Mouse (Mus musculus) MEL (cell line): ENCODE data around the gene Pik3r3. TPM values are rescaled to one million over a fixed set of nuclear protein-coding genes. Genes with fewer than 3 reads are reported as not detected.
A peak's percentile ranks its signal among the peaks of the same experiment; 100 is the strongest.

ENCODE experiments used
- DNase-seq: peaks from one replicate; pipeline ENCODE4 v3.0.0; 2011; ENCODE audit warnings: low read depth, low spot score
- H3K27ac ChIP-seq: 2 replicates; pipeline ENCODE4 v1.5.1; 2012; ENCODE audit warnings: low read depth, mild to moderate bottlenecking, control low read depth, low read length, moderate library complexity; ENCODE audit not compliant: control insufficient read depth
- H3K27me3 ChIP-seq, 2 experiments: fragments of 150-350 bp in 1 of 2; sonication (generic) in 1 of 2; 2 replicates each; pipeline ENCODE4 v1.6.1; 2012; ENCODE audit warnings: low read length in 2 of 2, mild to moderate bottlenecking in 2 of 2, improper control_type of control experiment in 1 of 2, moderate library complexity in 1 of 2; ENCODE audit not compliant: insufficient read depth in 2 of 2, control insufficient read depth in 1 of 2
- H3K36me3 ChIP-seq, 2 experiments: 2 replicates each; pipeline ENCODE4 v1.6.1; 2012 to 2014; ENCODE audit warnings: low read length in 2 of 2, improper control_type of control experiment in 1 of 2, inconsistent platforms in 1 of 2, mild to moderate bottlenecking in 1 of 2; ENCODE audit not compliant: insufficient read depth in 2 of 2, control insufficient read depth in 1 of 2
- H3K4me1 ChIP-seq, 2 experiments: fragments of 150-350 bp in 1 of 2; sonication (generic) in 1 of 2; 2 replicates each; pipeline ENCODE4 v1.6.1; 2012; ENCODE audit warnings: low read length in 2 of 2, improper control_type of control experiment in 1 of 2, mild to moderate bottlenecking in 1 of 2; ENCODE audit not compliant: insufficient read depth in 2 of 2, control insufficient read depth in 1 of 2
- H3K4me3 ChIP-seq, 2 experiments: fragments of 150-350 bp in 1 of 2; sonication (generic) in 1 of 2; 2 replicates each; pipeline ENCODE4 v1.5.1; 2012; ENCODE audit warnings: low read depth in 2 of 2, low read length in 2 of 2, mild to moderate bottlenecking in 2 of 2, moderate library complexity in 2 of 2, control low read depth in 1 of 2, improper control_type of control experiment in 1 of 2; ENCODE audit not compliant: control insufficient read depth in 1 of 2, insufficient read depth in 1 of 2
- H3K79me2 ChIP-seq: 2 replicates; pipeline ENCODE4 v1.6.1; 2012; ENCODE audit warnings: mild to moderate bottlenecking, low read length, moderate library complexity; ENCODE audit not compliant: control insufficient read depth, poor library complexity, insufficient read depth
- H3K9ac ChIP-seq: 2 replicates; pipeline ENCODE4 v1.6.1; 2012; ENCODE audit warnings: low read depth, mild to moderate bottlenecking, control low read depth, low read length, moderate library complexity; ENCODE audit not compliant: control insufficient read depth, poor library complexity, severe bottlenecking
- H3K9me3 ChIP-seq: fragments of 150-350 bp; sonication (generic); replicated peaks from 2 replicates; pipeline ENCODE4 v1.6.1; 2012; ENCODE audit warnings: mild to moderate bottlenecking, low read length, improper control_type of control experiment, moderate library complexity; ENCODE audit not compliant: insufficient read depth
- BHLHE40 ChIP-seq: IDR thresholded peaks from 2 replicates; pipeline ENCODE4 v1.6.1; 2012; ENCODE audit warnings: low read depth, mild to moderate bottlenecking, inconsistent platforms, low read length, improper control_type of control experiment, borderline replicate concordance
- CHD2 ChIP-seq: IDR thresholded peaks from 2 replicates; pipeline ENCODE4 v1.6.1; 2011; ENCODE audit warnings: low read length, improper control_type of control experiment
- CTCF ChIP-seq, 3 experiments: IDR thresholded peaks in 2 of 3; conservative IDR thresholded peaks in 1 of 3; 2 replicates each; pipeline ENCODE4 v1.5.1; 2011 to 2012; ENCODE audit warnings: low read length in 3 of 3, low read depth in 2 of 3, mild to moderate bottlenecking in 2 of 3, improper control_type of control experiment in 1 of 3, inconsistent platforms in 1 of 3, mixed read lengths in 1 of 3, moderate library complexity in 1 of 3; ENCODE audit not compliant: control insufficient read depth in 1 of 3, insufficient read depth in 1 of 3, poor library complexity in 1 of 3, severe bottlenecking in 1 of 3
- EP300 ChIP-seq, 2 experiments: IDR thresholded peaks; 2 replicates each; pipeline ENCODE4 v1.6.1; 2011; ENCODE audit warnings: improper control_type of control experiment in 2 of 2, low read length in 2 of 2, low read depth in 1 of 2, mild to moderate bottlenecking in 1 of 2
- ETS1 ChIP-seq: IDR thresholded peaks from 2 replicates; pipeline ENCODE4 v1.6.1; 2012; ENCODE audit warnings: low read depth, mild to moderate bottlenecking, inconsistent platforms, low read length, improper control_type of control experiment, moderate library complexity
- GABPA ChIP-seq: IDR thresholded peaks from 2 replicates; pipeline ENCODE4 v1.6.1; 2012; ENCODE audit warnings: low read depth, mild to moderate bottlenecking, inconsistent platforms, low read length, improper control_type of control experiment, moderate library complexity
- GATA1 ChIP-seq: IDR thresholded peaks from 2 replicates; pipeline ENCODE4 v1.6.1; 2011; ENCODE audit warnings: low read depth, low read length, improper control_type of control experiment
- HCFC1 ChIP-seq: IDR thresholded peaks from 2 replicates; pipeline ENCODE4 v1.6.1; 2012; ENCODE audit warnings: low read depth, mild to moderate bottlenecking, inconsistent platforms, low read length, improper control_type of control experiment, moderate library complexity
- KAT2A ChIP-seq: conservative IDR thresholded peaks from 2 replicates; pipeline ENCODE4 v1.6.1; 2012; ENCODE audit warnings: low read depth, low read length, improper control_type of control experiment, inconsistent platforms
- MAFK ChIP-seq: IDR thresholded peaks from 2 replicates; pipeline ENCODE4 v1.6.1; 2011; ENCODE audit warnings: low read depth, mild to moderate bottlenecking, low read length, improper control_type of control experiment, borderline replicate concordance
- MAZ ChIP-seq: IDR thresholded peaks from 2 replicates; pipeline ENCODE4 v1.6.1; 2012; ENCODE audit warnings: low read depth, mild to moderate bottlenecking, inconsistent platforms, low read length, improper control_type of control experiment
- MEF2A ChIP-seq: IDR thresholded peaks from 2 replicates; pipeline ENCODE4 v1.6.1; 2014; ENCODE audit warnings: low read depth, mild to moderate bottlenecking, inconsistent platforms, low read length, improper control_type of control experiment; ENCODE audit not compliant: poor library complexity, insufficient replicate concordance, severe bottlenecking; ENCODE audit errors: extremely low read depth
- MXI1 ChIP-seq: IDR thresholded peaks from 2 replicates; pipeline ENCODE4 v1.6.1; 2011; ENCODE audit warnings: mild to moderate bottlenecking, low read depth, low read length, improper control_type of control experiment
- MYB ChIP-seq: IDR thresholded peaks from 2 replicates; pipeline ENCODE4 v1.6.1; 2011; ENCODE audit warnings: mild to moderate bottlenecking, low read depth, low read length, improper control_type of control experiment
- MYC ChIP-seq: IDR thresholded peaks from 2 replicates; pipeline ENCODE4 v1.6.1; 2011; ENCODE audit warnings: low read depth, mild to moderate bottlenecking, low read length, improper control_type of control experiment, moderate library complexity
- NELFE ChIP-seq: IDR thresholded peaks from 2 replicates; pipeline ENCODE4 v1.6.1; 2011; ENCODE audit warnings: low read depth, low read length, improper control_type of control experiment
- NRF1 ChIP-seq: IDR thresholded peaks from 2 replicates; pipeline ENCODE4 v1.6.1; 2014; ENCODE audit warnings: low read depth, mild to moderate bottlenecking, inconsistent platforms, low read length, improper control_type of control experiment, moderate library complexity; ENCODE audit not compliant: poor library complexity, insufficient read depth, severe bottlenecking
- POLR2AphosphoS5 ChIP-seq: IDR thresholded peaks from 2 replicates; pipeline ENCODE4 v1.6.1; 2012; ENCODE audit warnings: low read depth, borderline replicate concordance, mild to moderate bottlenecking, inconsistent platforms, low read length, moderate library complexity, mixed read lengths
- RAD21 ChIP-seq: IDR thresholded peaks from 2 replicates; pipeline ENCODE4 v1.6.1; 2011; ENCODE audit warnings: mild to moderate bottlenecking, low read depth, low read length, improper control_type of control experiment
- RCOR1 ChIP-seq: IDR thresholded peaks from 2 replicates; pipeline ENCODE4 v1.6.1; 2012; ENCODE audit warnings: low read depth, mild to moderate bottlenecking, inconsistent platforms, low read length, improper control_type of control experiment
- SIN3A ChIP-seq: IDR thresholded peaks from 2 replicates; pipeline ENCODE4 v1.6.1; 2012; ENCODE audit warnings: low read length, improper control_type of control experiment, inconsistent platforms
- TCF12 ChIP-seq: IDR thresholded peaks from 2 replicates; pipeline ENCODE4 v1.6.1; 2014; ENCODE audit warnings: low read depth, mild to moderate bottlenecking, inconsistent platforms, low read length, improper control_type of control experiment, moderate library complexity
- USF2 ChIP-seq, 2 experiments: IDR thresholded peaks; 2 replicates each; pipeline ENCODE4 v1.6.1; 2011 to 2012; ENCODE audit warnings: improper control_type of control experiment in 2 of 2, low read length in 2 of 2, borderline replicate concordance in 1 of 2, inconsistent platforms in 1 of 2, low read depth in 1 of 2, mild to moderate bottlenecking in 1 of 2; ENCODE audit not compliant: insufficient read depth in 1 of 2
- ZC3H11A ChIP-seq: IDR thresholded peaks from 2 replicates; pipeline ENCODE4 v1.6.1; 2012; ENCODE audit warnings: low read depth, mild to moderate bottlenecking, inconsistent platforms, low read length, improper control_type of control experiment
- ZMIZ1 ChIP-seq: IDR thresholded peaks from 2 replicates; pipeline ENCODE4 v1.6.1; 2012; ENCODE audit warnings: low read depth, mild to moderate bottlenecking, inconsistent platforms, low read length, improper control_type of control experiment, moderate library complexity
- ZNF384 ChIP-seq: IDR thresholded peaks from 2 replicates; pipeline ENCODE4 v1.6.1; 2012; ENCODE audit warnings: low read depth, mild to moderate bottlenecking, inconsistent platforms, low read length, improper control_type of control experiment
- polyA plus RNA-seq, 2 experiments: library from polyadenylated mRNA; stranded (reverse) in 1 of 2; unstranded in 1 of 2; fragments of >175 nt in 1 of 2; fragments of >200 nt in 1 of 2; gene quantifications; 2 replicates each; pipeline versions ENCODE4 v1.2.1 to v1.2.4; 2012; ENCODE audit warnings: low replicate concordance in 2 of 2, low read depth in 1 of 2; ENCODE audit not compliant: insufficient read length in 2 of 2, insufficient read depth in 1 of 2, missing spikeins in 1 of 2
- total RNA-seq: library from RNA; depleted of rRNA; stranded (reverse); fragments of 300-350 nt; gene quantifications from 2 replicates; pipeline ENCODE4 v1.2.3, GENCODE M21; 2012

Pik3r3 gene
- total and polyA plus RNA-seq, 3 experiments: 2.1 to 2.5 TPM; not detected in 1

DNA sequence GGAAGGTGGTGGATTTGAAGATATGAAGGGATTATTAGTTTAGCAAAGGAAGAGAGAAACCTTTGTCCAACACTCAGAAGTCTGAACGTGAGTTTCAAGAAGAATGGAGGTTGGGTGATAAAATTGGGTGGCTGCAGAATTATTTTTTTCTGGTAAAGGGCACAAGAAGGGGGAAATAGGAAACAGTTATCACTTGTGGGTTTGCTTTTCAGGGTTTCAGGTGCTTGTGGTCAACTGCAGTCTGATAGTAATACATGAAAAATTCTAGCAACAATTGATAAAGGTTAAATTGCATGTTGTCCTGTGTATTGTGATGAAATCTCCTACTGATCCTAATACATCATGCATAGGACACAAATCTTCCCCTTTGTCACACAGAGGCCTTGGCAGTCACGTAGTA is 22.8 kb downstream of the Pik3r3 start:
- no peak for TF ChIP-seq POLR2AphosphoS5
- peak; percentile 67 for TF ChIP-seq ETS1
- TF ChIP-seq NELFE: no peak
- peak; percentile 46; the same call in 1 of the 2 replicates for TF ChIP-seq TCF12
- no peak for TF ChIP-seq ZMIZ1
- no peak for TF ChIP-seq NRF1
- peak; percentile 67 to 77; a peak in 3 of 4 replicates for TF ChIP-seq EP300 (IDR thresholded peaks at IDR 0.05; ENCODE audit: low read depth in 1 of 2, low read length in 2 of 2)
- no peak for TF ChIP-seq ZC3H11A
- TF ChIP-seq CTCF (IDR thresholded peaks at IDR 0.05 in 2 of 3, conservative IDR thresholded peaks at IDR 0.05 in 1 of 3; ENCODE audit: control insufficient read depth in 1 of 3, insufficient read depth in 1 of 3, low read depth in 2 of 3, low read length in 3 of 3, poor library complexity in 1 of 3, severe bottlenecking in 1 of 3): no peak
- no peak for TF ChIP-seq CHD2
- peak; percentile 67; the same call in 1 of the 2 replicates for TF ChIP-seq RCOR1
- no peak for TF ChIP-seq RAD21
- TF ChIP-seq MAZ: 0 out of 2 replicates have a peak, but pooled peaks have one; percentile 21
- peak; percentile 58 for TF ChIP-seq GATA1
- no peak for TF ChIP-seq MYC
- peak; percentile 35; the same call in 1 of the 2 replicates for TF ChIP-seq MXI1
- no peak for TF ChIP-seq MEF2A
- peak; percentile 74; the same call in 1 of the 2 replicates for TF ChIP-seq BHLHE40
- no peak for TF ChIP-seq MAFK
- no peak for TF ChIP-seq HCFC1
- TF ChIP-seq ZNF384: peak; percentile 61
- TF ChIP-seq MYB: no peak
- no peak for TF ChIP-seq GABPA
- 0 out of 2 replicates have a peak, but pooled peaks have one; percentile 10 for TF ChIP-seq KAT2A
- peak; percentile 20; the same call in 1 of the 2 replicates for TF ChIP-seq SIN3A
- TF ChIP-seq USF2 (IDR thresholded peaks at IDR 0.05; ENCODE audit: borderline replicate concordance in 1 of 2, insufficient read depth in 1 of 2, low read depth in 1 of 2, low read length in 2 of 2): no peak
- H3K79me2 ChIP-seq: no peaks in the 10 kb centered on the region
- peaks cover 0 to 15% of the 10 kb centered on the region in 2 experiments; a peak in 2 of 4 replicates for H3K36me3 ChIP-seq
- H3K4me1 ChIP-seq: peaks cover 5 to 14% of the 10 kb centered on the region in 2 experiments; a peak in 3 of 4 replicates
- no peaks in the 10 kb centered on the region for H3K27me3 ChIP-seq
- H3K27ac ChIP-seq: no peak overlapping the region
- H3K4me3 ChIP-seq: no peak overlapping the region
- H3K9me3 ChIP-seq: no peaks in the 10 kb centered on the region
- H3K9ac ChIP-seq: no peak overlapping the region
- peak; percentile 24 for DNase-seq
